Mouse (Mus musculus) intestine, embryonic 14.5 days (tissue): ENCODE measurements at regions not wholly inside any gene's neighbourhood (a gene's known extent, or its start where the extent isn't known, plus 50 kb on each side); places are given as distances from the start of the nearest gene placed in this dataset.

Source experiments
- ATAC-seq: fragments of 200-750 bp; cut with Nextera tagmentation; replicated peaks from 2 replicates; pipeline ENCODE4 v1.8.0; 2017; ENCODE audit warnings: low read depth, moderate number of reproducible peaks, moderate TSS enrichment, moderate library complexity; ENCODE audit not compliant: low FRiP score, low TSS enrichment
- DNase-seq: peaks from one replicate; pipeline ENCODE4 v3.0.0-alpha.2; 2018; ENCODE audit warnings: low spot score
- H3K27ac ChIP-seq: fragments of 300-500 bp; sonication (generic); 2 replicates; pipeline ENCODE4 v1.5.1; 2014; ENCODE audit warnings: low read depth, mild to moderate bottlenecking, control low read depth
- H3K27me3 ChIP-seq: fragments of 300-500 bp; sonication (generic); replicated peaks from 2 replicates; pipeline ENCODE4 v1.6.1; 2014; ENCODE audit warnings: low read length, control low read depth; ENCODE audit not compliant: control insufficient read depth, insufficient read depth
- H3K36me3 ChIP-seq: fragments of 300-500 bp; sonication (generic); 2 replicates; pipeline ENCODE4 v1.6.1; 2014; ENCODE audit warnings: low read length, control low read depth; ENCODE audit not compliant: control insufficient read depth, insufficient read depth
- H3K4me1 ChIP-seq: fragments of 300-500 bp; sonication (generic); replicated peaks from 2 replicates; pipeline ENCODE4 v1.6.1; 2014; ENCODE audit warnings: low read length, control low read depth, mixed read lengths; ENCODE audit not compliant: control insufficient read depth, insufficient read depth
- H3K4me2 ChIP-seq: fragments of 300-500 bp; sonication (generic); 2 replicates; pipeline ENCODE4 v1.6.1; 2014; ENCODE audit warnings: low read length
- H3K4me3 ChIP-seq: fragments of 300-500 bp; sonication (generic); 2 replicates; pipeline ENCODE4 v1.5.1; 2014; ENCODE audit warnings: low read depth, low read length, control low read depth, mixed read lengths
- H3K9ac ChIP-seq: fragments of 300-500 bp; sonication (generic); 2 replicates; pipeline ENCODE4 v1.6.1; 2014; ENCODE audit warnings: mild to moderate bottlenecking, low read length
- H3K9me3 ChIP-seq: fragments of 300-500 bp; sonication (generic); 2 replicates; pipeline ENCODE4 v1.6.1; 2016; ENCODE audit warnings: low read length, control low read depth; ENCODE audit not compliant: control insufficient read depth
- WGBS: fragments of 180-500 bp; shearing (Covaris S2); extraction: QIAGEN DNeasy Blood & Tissue Kit; methylation state at CpG from one replicate; pipeline ENCODE4 v1.1.7; 2014; 5-methylcytosine and 5-hydroxymethylcytosine counted together

- DNase-seq (no peak), ATAC-seq (no peak)
- Histone ChIP-seq H3K4me2 (no peak overlapping the region), H3K36me3 (no peaks in the 10 kb centered on the region), H3K27ac (no peak overlapping the region), H3K9ac (no peak overlapping the region), H3K4me3 (no peak overlapping the region), H3K4me1 (peaks cover 4% of the 10 kb centered on the region; the same call in 1 of the 2 replicates), H3K9me3 (peaks cover under 1% of the 10 kb centered on the region; the same call in 1 of the 2 replicates), H3K27me3 (no peaks in the 10 kb centered on the region)
- 88% methylated on average over 1 of the region's 1 CpGs for WGBS
Observed at GRCm38 (mm10) chr3:41328828-41329227, 226.7 kb upstream of the Jade1 start.

- peaks cover 4% of the 10 kb centered on the region; the same call in 1 of the 2 replicates for H3K4me1 ChIP-seq
- no peak for DNase-seq
- ATAC-seq: no peak
- 72% methylated on average over 12 of the region's 12 CpGs for WGBS
- H3K4me2 ChIP-seq: no peak overlapping the region
- no peaks in the 10 kb centered on the region for H3K36me3 ChIP-seq
- H3K27me3 ChIP-seq: no peaks in the 10 kb centered on the region
- H3K9me3 ChIP-seq: no peaks in the 10 kb centered on the region
- H3K9ac ChIP-seq: no peak overlapping the region
- H3K27ac ChIP-seq: no peak overlapping the region
- H3K4me3 ChIP-seq: no peak overlapping the region
Observed at GRCm38 (mm10) chr3:41326211-41327104, 229.1 kb upstream of the Jade1 start.

GRCm38 (mm10) chr3:41321808-41322207 is 233.7 kb upstream of the Jade1 start:
- ATAC-seq (no peak), DNase-seq (no peak)
- Histone ChIP-seq H3K36me3 (no peaks in the 10 kb centered on the region), H3K4me2 (no peak overlapping the region), H3K9ac (no peak overlapping the region), H3K27me3 (no peaks in the 10 kb centered on the region), H3K27ac (no peak overlapping the region), H3K9me3 (no peaks in the 10 kb centered on the region), H3K4me1 (peaks cover 4% of the 10 kb centered on the region), H3K4me3 (no peak overlapping the region)
- WGBS: 84% methylated on average over 1 of the region's 1 CpGs

- no peak overlapping the region for H3K27ac ChIP-seq
- no peaks in the 10 kb centered on the region for H3K9me3 ChIP-seq
- H3K27me3 ChIP-seq: no peaks in the 10 kb centered on the region
- ATAC-seq (0 out of 2 replicates have a peak, but pooled peaks have one; percentile 54), DNase-seq (no peak)
- WGBS: 55% methylated on average over 5 of the region's 5 CpGs
- no peaks in the 10 kb centered on the region for H3K36me3 ChIP-seq
- H3K4me2 ChIP-seq: no peak overlapping the region
- H3K4me1 ChIP-seq: no peaks in the 10 kb centered on the region; the same call in 1 of the 2 replicates
- no peak overlapping the region for H3K9ac ChIP-seq
- no peak overlapping the region for H3K4me3 ChIP-seq
Observed at GRCm38 (mm10) chr3:41319214-41319856, 236.2 kb upstream of the Jade1 start.

GRCm38 (mm10) chr3:41318232-41319131 is 235.6 kb upstream of the Pgrmc2 start:
- no peak for DNase-seq
- H3K27ac ChIP-seq: no peak overlapping the region
- WGBS: 56% methylated on average over 12 of the region's 12 CpGs
- 0 out of 2 replicates have a peak, but pooled peaks have one; percentile 66 for ATAC-seq
- no peaks in the 10 kb centered on the region for H3K36me3 ChIP-seq
- no peak overlapping the region for H3K4me2 ChIP-seq
- H3K9ac ChIP-seq: no peak overlapping the region
- H3K4me3 ChIP-seq: no peak overlapping the region
- H3K27me3 ChIP-seq: no peaks in the 10 kb centered on the region
- H3K9me3 ChIP-seq: no peaks in the 10 kb centered on the region
- no peaks in the 10 kb centered on the region; the same call in 1 of the 2 replicates for H3K4me1 ChIP-seq

- H3K4me1 ChIP-seq: no peaks in the 10 kb centered on the region; the same call in 1 of the 2 replicates
- no peak overlapping the region for H3K4me2 ChIP-seq
- H3K36me3 ChIP-seq: no peaks in the 10 kb centered on the region
- H3K9me3 ChIP-seq: no peaks in the 10 kb centered on the region
- no peak overlapping the region for H3K9ac ChIP-seq
- no peak for ATAC-seq
- no peak overlapping the region for H3K27ac ChIP-seq
- no peak overlapping the region for H3K4me3 ChIP-seq
- H3K27me3 ChIP-seq: no peaks in the 10 kb centered on the region
- no peak for DNase-seq
- WGBS: 20% methylated on average over 4 of the region's 4 CpGs
Observed at GRCm38 (mm10) chr3:41317170-41317569, 234.3 kb upstream of the Pgrmc2 start.

- no peaks in the 10 kb centered on the region for H3K4me1 ChIP-seq
- 91% methylated on average over 6 of the region's 6 CpGs for WGBS
- no peak for ATAC-seq
- H3K27ac ChIP-seq: no peak overlapping the region
- no peaks in the 10 kb centered on the region for H3K36me3 ChIP-seq
- H3K4me2 ChIP-seq: no peak overlapping the region
- no peaks in the 10 kb centered on the region for H3K27me3 ChIP-seq
- DNase-seq: no peak
- no peaks in the 10 kb centered on the region for H3K9me3 ChIP-seq
- H3K4me3 ChIP-seq: no peak overlapping the region
- no peak overlapping the region for H3K9ac ChIP-seq
Observed at GRCm38 (mm10) chr3:41312492-41312891, 229.6 kb upstream of the Pgrmc2 start.

GRCm38 (mm10) chr3:41307400-41308028 is 224.7 kb upstream of the Pgrmc2 start:
- Histone ChIP-seq H3K27me3 (no peaks in the 10 kb centered on the region), H3K4me3 (no peak overlapping the region), H3K9ac (no peak overlapping the region), H3K9me3 (no peaks in the 10 kb centered on the region), H3K4me2 (no peak overlapping the region), H3K4me1 (no peaks in the 10 kb centered on the region), H3K36me3 (no peaks in the 10 kb centered on the region), H3K27ac (no peak overlapping the region)
- ATAC-seq (no peak), DNase-seq (no peak)
- 76% methylated on average over 13 of the region's 13 CpGs for WGBS
